In genomic region chr11:78455308-78455707, GRCm38 (mm10) we compare ENCODE assay signal across 10 mouse cellular contexts. TPM values are rescaled to one million over a fixed set of nuclear protein-coding genes. Genes with fewer than 3 reads are reported as not detected.
DNase-seq lines count a peak whose midpoint lies in the region; ATAC-seq and TF ChIP-seq lines count a peak whose summit lies in the region.
"Had no signal": no experiment of that assay in that cellular context is flagged by ENCODE, and none has a peak within 500 bp of the region (broad histone marks: within the 10 kb centered on the region; RNA-seq: fewer than 3 reads in every experiment).

No protein-coding gene starts in this region.

- intact Hi-C loops in left cerebral cortex, adult 2 months (cut with DNase I): no loop called here

- CTCF ChIA-PET in Patski (lab: Charles Lee): interaction anchor here (0.9 to 9.4 kb wide), 11 partner anchors 8 to 99 kb away, joined by 3 to 125 read pairs (median 4); partner anchors contain the start of gene Slc46a1

- in situ Hi-C loops in Patski (cut with MboI; ENCODE audit: low pct_unique_long_range_greater_than_20kb): no loop called here

- DNase-seq in CD4-positive, CD25-positive, alpha-beta regulatory T cell, adult 2 months (ENCODE audit: low read depth, low spot score): peak; percentile 63
- peak in 1 of 2 experiments; percentile 31 for DNase-seq in left cerebral cortex, adult 2 months (ENCODE audit: extremely low spot score in 1 of 2, low spot score in 2 of 2)
- DNase-seq in left cerebral cortex, adult 8-10 months (ENCODE audit: low spot score in 2 of 2): no peak
- no peak for DNase-seq in Patski (ENCODE audit: low read depth, low spot score)
- peak; percentile 58 for DNase-seq in embryonic facial prominence, embryonic 11.5 days (ENCODE audit: low spot score)
- peak; percentile 29 to 32 for DNase-seq in lung, adult 18-20 months

- H3K27me3 ChIP-seq in Patski: peaks cover 5% of the 10 kb centered on the region
- no peaks in the 10 kb centered on the region for H3K27me3 ChIP-seq in embryonic facial prominence, embryonic 11.5 days (ENCODE audit: control insufficient read depth, insufficient read depth, low read length)

- 48% methylated on average over 5 of the region's 5 CpGs for WGBS in embryonic facial prominence, embryonic 11.5 days

- H3K9me3 ChIP-seq in embryonic facial prominence, embryonic 11.5 days (replicated peaks; ENCODE audit: control insufficient read depth, low read length): no peaks in the 10 kb centered on the region
- H3K9me3 ChIP-seq: megakaryocyte, embryonic 14.5 days had no signal

- H3K4me2 ChIP-seq in embryonic facial prominence, embryonic 11.5 days (ENCODE audit: low read depth, low read length): no peak overlapping the region

- H3K36me3 ChIP-seq in embryonic facial prominence, embryonic 11.5 days (replicated peaks; ENCODE audit: control insufficient read depth, insufficient read depth, low read depth, low read length): no peaks in the 10 kb centered on the region

- ATAC-seq in CD4-positive, CD25-positive, alpha-beta regulatory T cell, adult 4 months: no peak
- ATAC-seq in Patski: no peak
- no peak for ATAC-seq in embryonic facial prominence, embryonic 11.5 days (replicated peaks; ENCODE audit: insufficient number of reproducible peaks, low FRiP score, low TSS enrichment, low read depth)
- no peak for ATAC-seq in frontal cortex, adult (ENCODE audit: low TSS enrichment)

- H3K4me3 ChIP-seq in left cerebral cortex, adult 2 months: no peak overlapping the region
- no peak overlapping the region for H3K4me3 ChIP-seq in embryonic facial prominence, embryonic 11.5 days (ENCODE audit: low read depth, low read length)
- H3K4me3 ChIP-seq: megakaryocyte, embryonic 14.5 days had no signal

- TF ChIP-seq CTCF in left cerebral cortex, adult 2 months (IDR thresholded peaks at IDR 0.05): peak; percentile 66
- TF ChIP-seq CTCF in Patski (IDR thresholded peaks at IDR 0.05): peak; percentile 88

- no peak overlapping the region for H3K27ac ChIP-seq in left cerebral cortex, adult 2 months
- H3K27ac ChIP-seq in embryonic facial prominence, embryonic 11.5 days (replicated peaks; ENCODE audit: low read depth, low read length): no peak overlapping the region

- H3K9ac ChIP-seq in embryonic facial prominence, embryonic 11.5 days (replicated peaks; ENCODE audit: low read length): no peak overlapping the region

- POLR2A ChIA-PET in Patski (lab: Charles Lee): interaction anchor here (0.5 to 1.3 kb wide), 2 partner anchors 10 to 297 kb away, joined by 3 to 5 read pairs; partner anchors contain the start of gene Slc46a1

- no peaks in the 10 kb centered on the region for H3K4me1 ChIP-seq in embryonic facial prominence, embryonic 11.5 days (ENCODE audit: control insufficient read depth, insufficient read depth, low read length)

RNA-seq across cellular contexts. Expression of gene Slc46a1, which starts 10.2 kb away (rescaled TPM):
- 1 to 10 TPM; 1.6 to 3.5 TPM for polyA plus RNA-seq in CD4-positive, CD25-positive, alpha-beta regulatory T cell, adult 4 months (2017; shearing (Covaris generic))
- 10 to 100 TPM; 11.1 to 11.5 TPM for total RNA-seq in left cerebral cortex, adult 2 months (2021)
- 10 to 100 TPM in 3 of 4 experiments, 1 to 10 TPM in 1; 8.2 to 15.4 (median 12.2) TPM for total RNA-seq in left cerebral cortex, adult 8-10 months (2022)
- 15.6 TPM for polyA plus RNA-seq in Patski (2021)
- 13.0 and 14.9 TPM in 2 replicates for polyA plus RNA-seq in embryonic facial prominence, embryonic 11.5 days (2014; fragmentation: Nextera tagmentation; extraction: Ambion mirVana)

RNA-seq across cellular contexts. Expression of gene Slc13a2, which starts 33.3 kb away (rescaled TPM):
- not detected for polyA plus RNA-seq in CD4-positive, CD25-positive, alpha-beta regulatory T cell, adult 4 months (2017; shearing (Covaris generic))
- total RNA-seq in left cerebral cortex, adult 2 months (2021): not detected
- not detected for total RNA-seq in left cerebral cortex, adult 8-10 months (2022)
- 1.1 TPM for polyA plus RNA-seq in Patski (2021)
- not detected in 2 replicates for polyA plus RNA-seq in embryonic facial prominence, embryonic 11.5 days (2014; fragmentation: Nextera tagmentation; extraction: Ambion mirVana)
- polyA plus RNA-seq: heart, embryonic 14.5 days had no signal

RNA-seq across cellular contexts. Expression of gene Sarm1, which starts 42.2 kb away (rescaled TPM):
- polyA plus RNA-seq in CD4-positive, CD25-positive, alpha-beta regulatory T cell, adult 4 months (2017; shearing (Covaris generic)): 1 to 10 TPM in 1 of 2 experiments, under 1 TPM in 1; 0.63 to 1.3 TPM
- 10 to 100 TPM; 34.3 to 34.8 TPM for total RNA-seq in left cerebral cortex, adult 2 months (2021)
- total RNA-seq in left cerebral cortex, adult 8-10 months (2022): 10 to 100 TPM; 32.1 to 36.7 (median 33.1) TPM
- polyA plus RNA-seq in Patski (2021): 1.4 TPM
- 4.1 and 4.7 TPM in 2 replicates for polyA plus RNA-seq in embryonic facial prominence, embryonic 11.5 days (2014; fragmentation: Nextera tagmentation; extraction: Ambion mirVana)

RNA-seq across cellular contexts. Expression of gene Vtn, which starts 43.6 kb away (rescaled TPM):
- not detected for polyA plus RNA-seq in CD4-positive, CD25-positive, alpha-beta regulatory T cell, adult 4 months (2017; shearing (Covaris generic))
- total RNA-seq in left cerebral cortex, adult 2 months (2021): 10 to 100 TPM; 69.3 to 76.0 TPM
- 10 to 100 TPM; 73.4 to 86.0 (median 77.9) TPM for total RNA-seq in left cerebral cortex, adult 8-10 months (2022)
- not detected for polyA plus RNA-seq in Patski (2021)
- 24.8 and 30.4 TPM in 2 replicates for polyA plus RNA-seq in embryonic facial prominence, embryonic 11.5 days (2014; fragmentation: Nextera tagmentation; extraction: Ambion mirVana)

RNA-seq across cellular contexts. Expression of gene Sebox, which starts 47.9 kb away (rescaled TPM):
- not detected for polyA plus RNA-seq in CD4-positive, CD25-positive, alpha-beta regulatory T cell, adult 4 months (2017; shearing (Covaris generic))
- total RNA-seq in left cerebral cortex, adult 2 months (2021): 1 to 10 TPM in 1 of 2 experiments, under 1 TPM in 1; 0.79 to 1.0 TPM
- total RNA-seq in left cerebral cortex, adult 8-10 months (2022): 1 to 10 TPM; 1.3 to 2.1 (median 1.6) TPM
- not detected for polyA plus RNA-seq in Patski (2021)
- not detected in 2 replicates for polyA plus RNA-seq in embryonic facial prominence, embryonic 11.5 days (2014; fragmentation: Nextera tagmentation; extraction: Ambion mirVana)
- polyA plus RNA-seq: heart, embryonic 14.5 days had no signal

Comparison
In these comparisons a context has a peak if more than half of its experiments do, and no peak if none do; other contexts are left out.
1. DNase-seq: peak in CD4-positive, CD25-positive, alpha-beta regulatory T cell, adult 2 months (single experiment), embryonic facial prominence, embryonic 11.5 days (single experiment) and lung, adult 18-20 months (2 of 2); none in left cerebral cortex, adult 8-10 months (0 of 2) and Patski (single experiment).